Mouse (Mus musculus) spleen, adult 2 months (tissue): ENCODE data around the gene Ccdc12. TPM values are rescaled to one million over a fixed set of nuclear protein-coding genes. Genes with fewer than 3 reads are reported as not detected.

Source experiments
- DNase-seq, 2 experiments: peaks; one replicate each; pipeline versions ENCODE4 v3.0.0 to v3.0.0-alpha.2; 2012 to 2021; ENCODE audit warnings: low spot score in 2 of 2, low read depth in 1 of 2
- H3K27ac ChIP-seq: fragments of 200-500 bp; 2 replicates; pipeline ENCODE4 v1.5.1; 2012; ENCODE audit warnings: low read length, inconsistent platforms; ENCODE audit not compliant: insufficient read depth
- H3K27me3 ChIP-seq: fragments of 200-500 bp; 2 replicates; pipeline ENCODE4 v1.6.1; 2012; ENCODE audit warnings: mild to moderate bottlenecking, moderate library complexity, low read length, inconsistent platforms; ENCODE audit not compliant: control insufficient read depth, insufficient read depth
- H3K36me3 ChIP-seq: fragments of 200-500 bp; 2 replicates; pipeline ENCODE4 v1.6.1; 2012; ENCODE audit warnings: mild to moderate bottlenecking, low read length, inconsistent platforms; ENCODE audit not compliant: control insufficient read depth, insufficient read depth
- H3K4me1 ChIP-seq: fragments of 200-500 bp; 2 replicates; pipeline ENCODE4 v1.6.1; 2011; ENCODE audit warnings: inconsistent platforms; ENCODE audit not compliant: control insufficient read depth, insufficient read depth, insufficient read length
- H3K4me3 ChIP-seq: fragments of 200-500 bp; 2 replicates; pipeline ENCODE4 v1.5.1; 2011; ENCODE audit warnings: mild to moderate bottlenecking, inconsistent platforms; ENCODE audit not compliant: insufficient read depth, insufficient read length; ENCODE audit errors: extremely low read depth
- CTCF ChIP-seq: fragments of 200-500 bp; IDR thresholded peaks from 2 replicates; pipeline ENCODE4 v1.5.1; 2011; ENCODE audit warnings: mild to moderate bottlenecking, inconsistent platforms; ENCODE audit not compliant: insufficient read depth, insufficient read length, insufficient replicate concordance; ENCODE audit errors: extremely low read depth
- POLR2A ChIP-seq: fragments of 200-500 bp; IDR thresholded peaks from 2 replicates; pipeline ENCODE4 v1.6.1; 2011; ENCODE audit warnings: low read depth, low read length, inconsistent platforms
- WGBS: fragments of 180-500 bp; shearing (Covaris S2); methylation state at CpG from one replicate; pipeline ENCODE4 v1.1.7; 2018; 5-methylcytosine and 5-hydroxymethylcytosine counted together
- polyA plus RNA-seq: library from polyadenylated mRNA; depleted of rRNA; stranded (reverse); fragments of >200 nt; gene quantifications from 2 replicates; pipeline ENCODE4 v1.2.3, GENCODE M21; 2012

The Ccdc12 gene
- polyA plus RNA-seq, 1 experiment: 103 TPM

DNA sequence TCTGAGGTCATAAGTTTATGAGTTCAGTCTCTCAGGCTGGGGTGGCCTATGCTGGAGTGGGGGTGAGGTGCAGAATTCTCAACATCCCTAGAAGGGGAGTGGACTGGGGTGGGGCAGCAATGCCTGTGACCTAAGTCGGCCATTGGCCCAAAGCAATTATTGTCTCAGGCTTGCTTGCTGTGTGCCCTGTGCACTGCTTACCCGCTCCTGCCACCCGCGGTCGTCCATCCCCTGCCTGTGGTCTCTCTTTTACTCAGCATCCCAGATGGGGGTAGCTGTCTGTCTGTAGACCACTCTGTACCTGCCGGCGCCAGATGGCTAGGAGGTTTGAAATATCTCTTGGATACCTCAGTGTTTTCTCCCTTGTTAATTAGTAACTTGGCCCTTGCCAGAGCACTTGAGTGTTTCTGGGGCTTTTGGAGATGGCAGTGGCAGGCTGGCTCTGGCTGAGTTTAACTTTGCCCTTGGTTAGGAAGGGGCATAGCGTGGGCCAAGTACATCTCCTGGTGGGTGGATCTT, 33.0 kb downstream of the Ccdc12 start:
- no peak for DNase-seq
- no peaks in the 10 kb centered on the region for H3K27me3 ChIP-seq
- WGBS: 93% methylated on average over 8 of the region's 8 CpGs
- H3K27ac ChIP-seq: no peak overlapping the region
- H3K4me1 ChIP-seq: peaks cover 15% of the 10 kb centered on the region; the same call in 1 of the 2 replicates
- H3K4me3 ChIP-seq: no peak overlapping the region
- peaks cover 7% of the 10 kb centered on the region for H3K36me3 ChIP-seq
- TF ChIP-seq CTCF (no peak), POLR2A (no peak)

DNA sequence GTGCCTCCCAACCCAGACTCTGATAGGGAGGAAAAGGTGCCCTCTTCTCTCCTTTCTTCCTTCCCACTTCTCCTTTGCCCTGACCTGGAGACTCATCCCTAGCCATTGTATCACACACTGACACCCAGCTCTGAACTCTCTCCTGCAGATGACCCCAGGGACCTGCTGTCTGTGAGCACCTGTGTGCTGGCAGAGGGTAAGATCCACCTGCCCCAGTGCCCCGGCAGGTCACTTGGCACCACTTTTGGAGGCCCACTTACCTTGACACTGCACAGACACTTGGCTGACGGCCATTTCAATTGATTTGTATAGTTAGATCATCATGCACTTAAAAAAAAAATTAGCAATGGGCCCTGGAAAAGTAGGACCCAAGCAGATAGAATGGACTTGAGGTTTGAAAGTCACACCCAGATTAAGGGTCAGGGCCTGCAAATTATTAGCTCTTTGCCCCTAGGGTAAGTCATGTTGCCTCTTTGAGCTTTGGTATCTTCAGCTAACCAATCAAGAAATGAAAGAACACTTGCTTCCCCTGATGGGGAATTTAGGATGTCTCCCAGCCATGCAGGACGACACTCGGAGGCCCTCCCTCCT, 39.0 kb downstream of the Ccdc12 start:
- 90% methylated on average over 4 of the region's 4 CpGs for WGBS
- Histone ChIP-seq H3K27ac (no peak overlapping the region), H3K36me3 (peaks cover 12% of the 10 kb centered on the region), H3K27me3 (no peaks in the 10 kb centered on the region), H3K4me3 (no peak overlapping the region), H3K4me1 (no peaks in the 10 kb centered on the region)
- DNase-seq: no peak
- TF ChIP-seq CTCF (no peak), POLR2A (no peak)

DNA sequence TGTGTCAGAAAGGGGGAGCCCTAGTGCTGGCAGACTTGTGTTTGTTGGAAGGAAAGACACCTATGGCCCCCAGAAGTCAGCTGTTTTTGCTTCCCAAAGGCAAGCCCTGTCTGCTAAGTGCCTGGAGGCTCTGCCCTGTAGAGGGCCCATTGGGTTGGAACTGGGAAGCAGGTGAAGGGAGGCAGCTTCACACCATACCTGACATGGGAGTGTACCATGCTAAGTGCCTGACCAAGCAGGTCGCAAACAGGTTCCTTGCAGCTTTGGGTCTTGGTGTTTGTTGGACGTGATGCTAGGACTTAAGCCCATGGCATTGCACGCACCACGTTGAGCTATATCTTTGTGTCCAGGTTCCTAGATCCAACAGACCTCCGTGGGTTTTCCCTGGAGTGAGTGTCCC, 40.1 kb downstream of the Ccdc12 start:
- no peaks in the 10 kb centered on the region for H3K4me1 ChIP-seq
- H3K36me3 ChIP-seq: peaks cover 14% of the 10 kb centered on the region
- 94% methylated on average over 5 of the region's 5 CpGs for WGBS
- no peak overlapping the region for H3K4me3 ChIP-seq
- no peaks in the 10 kb centered on the region for H3K27me3 ChIP-seq
- no peak for DNase-seq
- no peak overlapping the region for H3K27ac ChIP-seq
- TF ChIP-seq POLR2A (no peak), CTCF (no peak)

DNA sequence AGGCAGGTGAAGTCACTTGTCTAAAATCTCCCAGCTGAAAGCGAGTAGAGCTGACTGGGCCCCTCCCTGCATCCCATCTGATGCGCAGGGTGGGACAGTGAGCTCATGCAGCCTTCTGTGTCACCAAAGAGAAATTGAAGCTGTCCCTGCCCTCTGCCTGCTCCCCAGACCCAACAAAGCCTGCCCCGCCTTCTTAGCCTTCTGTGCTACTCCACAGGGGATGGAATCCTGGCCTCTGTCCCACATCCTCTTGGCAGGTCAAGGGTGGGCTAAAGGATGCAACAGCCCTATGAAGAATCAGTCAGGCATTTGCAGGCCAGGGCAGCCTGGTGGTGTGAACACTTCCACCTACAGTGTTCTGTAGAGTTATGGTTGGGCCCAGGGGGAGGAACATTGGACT, 41.2 kb downstream of the Ccdc12 start:
- H3K27me3 ChIP-seq: no peaks in the 10 kb centered on the region
- DNase-seq: no peak
- TF ChIP-seq POLR2A (no peak), CTCF (no peak)
- no peak overlapping the region for H3K27ac ChIP-seq
- no peaks in the 10 kb centered on the region for H3K4me1 ChIP-seq
- H3K4me3 ChIP-seq: no peak overlapping the region
- peaks cover 12% of the 10 kb centered on the region for H3K36me3 ChIP-seq
- 78% methylated on average over 3 of the region's 3 CpGs for WGBS

DNA sequence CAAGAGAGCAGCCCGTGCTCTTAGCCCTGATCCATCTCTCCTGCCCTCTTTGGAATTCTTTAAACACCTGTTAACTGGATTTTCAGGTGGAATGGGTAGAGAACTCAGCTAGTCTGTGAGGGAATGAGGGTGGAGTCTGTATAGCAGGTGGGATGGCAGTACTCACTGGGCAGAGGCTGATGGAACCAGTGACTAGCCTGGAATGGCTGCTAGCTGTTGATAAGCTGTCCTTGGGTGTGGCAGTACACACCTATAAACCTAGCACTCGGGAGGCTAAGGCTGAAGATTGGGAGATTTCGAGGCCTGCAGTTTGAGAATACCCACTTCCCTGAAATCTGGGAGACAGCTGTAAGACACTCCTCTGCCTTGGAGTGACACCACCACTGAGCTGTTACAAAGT, 43.3 kb downstream of the Ccdc12 start:
- no peaks in the 10 kb centered on the region for H3K27me3 ChIP-seq
- DNase-seq: no peak
- no peak overlapping the region for H3K4me3 ChIP-seq
- H3K4me1 ChIP-seq: no peaks in the 10 kb centered on the region
- TF ChIP-seq POLR2A: no peak
- no peak for TF ChIP-seq CTCF
- H3K27ac ChIP-seq: no peak overlapping the region
- peaks cover 5% of the 10 kb centered on the region; the same call in 1 of the 2 replicates for H3K36me3 ChIP-seq
- WGBS: 87% methylated on average over 3 of the region's 3 CpGs

DNA sequence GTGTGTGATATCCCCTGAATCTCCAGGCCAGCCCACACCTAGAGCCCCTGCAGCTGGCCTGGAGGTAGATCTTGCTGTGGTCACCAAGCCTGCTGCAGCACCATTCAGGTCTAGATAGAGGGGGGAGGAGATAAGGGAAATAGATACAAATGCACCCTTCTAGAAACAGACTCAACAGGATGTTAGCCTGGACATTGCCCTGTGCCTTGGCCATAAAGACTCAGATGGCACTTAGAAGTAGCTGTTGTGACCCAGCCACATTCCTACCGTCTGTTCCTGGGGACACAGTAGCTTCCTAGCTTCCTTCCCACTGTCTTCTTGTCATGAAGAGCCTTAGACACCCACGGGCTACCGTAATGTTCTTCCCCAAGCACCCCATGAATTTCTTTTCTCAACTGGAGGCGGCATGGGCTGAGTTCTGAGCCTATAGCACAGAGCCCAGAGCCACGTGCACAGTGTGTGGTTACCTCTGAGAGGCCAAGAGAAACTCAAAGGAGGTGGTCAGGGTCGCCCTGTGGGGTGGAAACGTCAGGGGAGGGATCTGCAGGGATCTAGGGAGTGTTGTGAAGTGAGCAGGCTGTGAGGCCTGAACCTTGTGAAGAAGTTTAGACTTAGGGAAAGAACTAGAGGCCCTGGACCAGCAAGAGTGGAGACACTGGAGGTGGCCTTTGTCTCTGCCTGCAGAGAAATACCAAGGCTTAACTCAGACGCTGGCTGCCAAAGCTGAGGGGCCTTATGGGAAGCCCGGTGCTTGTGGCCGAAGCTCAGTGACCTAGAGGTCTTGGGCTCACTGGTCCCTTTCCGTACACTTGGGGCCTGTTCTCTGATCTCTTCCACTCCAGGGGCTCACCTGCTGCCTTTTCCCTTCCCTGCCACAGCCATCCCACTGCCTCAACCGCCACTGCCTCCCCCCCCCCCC, 45.1 kb downstream of the Ccdc12 start:
- H3K27me3 ChIP-seq: no peaks in the 10 kb centered on the region
- TF ChIP-seq CTCF (no peak), POLR2A (no peak)
- 0 out of 2 replicates have a peak, but pooled peaks cover 1% of the 10 kb centered on the region for H3K4me1 ChIP-seq
- DNase-seq: no peak
- H3K36me3 ChIP-seq: peaks cover 1% of the 10 kb centered on the region; the same call in 1 of the 2 replicates
- 91% methylated on average over 12 of the region's 12 CpGs for WGBS
- H3K4me3 ChIP-seq: no peak overlapping the region
- H3K27ac ChIP-seq: no peak overlapping the region
